Mouse (Mus musculus): ENCODE measurements at regions not wholly inside any gene's neighbourhood (a gene's known extent, or its start where the extent isn't known, plus 50 kb on each side); places are given as distances from the start of the nearest gene placed in this dataset.

GRCm38 (mm10) chr10:37077741-37078140 lies 61.0 kb downstream of the Marcks start:
- Histone ChIP-seq H3K27ac (ENCODE audit: insufficient read depth, low read depth) (no peak overlapping the region), H3K4me3 (replicated peaks in 1 of 3; ENCODE audit: low read depth in 2 of 3, low read length in 2 of 3, poor library complexity in 1 of 3) (no peak overlapping the region), H3K36me3 (replicated peaks in 1 of 2; ENCODE audit: control insufficient read depth in 1 of 2, insufficient read depth in 1 of 2, low read length in 1 of 2) (no peaks in the 10 kb centered on the region), H3K9me3 (replicated peaks; ENCODE audit: low read length) (no peaks in the 10 kb centered on the region), H3K79me2 (replicated peaks; ENCODE audit: control insufficient read depth, extremely low read depth, insufficient read depth, poor library complexity, severe bottlenecking) (no peaks in the 10 kb centered on the region), H3K9ac (ENCODE audit: insufficient read depth, low read depth) (no peak overlapping the region), H3K4me1 (ENCODE audit: control insufficient read depth in 1 of 2, insufficient read depth in 2 of 2) (peaks cover 3 to 14% of the 10 kb centered on the region in 2 experiments; a peak in 3 of 4 replicates), H3K4me2 (ENCODE audit: insufficient read depth, low read depth, poor library complexity, severe bottlenecking) (no peak overlapping the region), H3K27me3 (replicated peaks) (no peaks in the 10 kb centered on the region)
- TF ChIP-seq ELF1 (IDR thresholded peaks at IDR 0.05; ENCODE audit: low read depth, low read length) = no peak
- no peak for TF ChIP-seq GABPA (IDR thresholded peaks at IDR 0.05; ENCODE audit: insufficient replicate concordance, low read depth, low read length)
- no peak for TF ChIP-seq PAX5 (IDR thresholded peaks at IDR 0.05; ENCODE audit: low read length)
- TF ChIP-seq JUN (IDR thresholded peaks at IDR 0.05; ENCODE audit: insufficient read depth, low read depth, low read length) = no peak
- TF ChIP-seq POLR2A (IDR thresholded peaks at IDR 0.05; ENCODE audit: low read depth, low read length) = no peak
- TF ChIP-seq ZKSCAN1 (IDR thresholded peaks at IDR 0.05; ENCODE audit: borderline replicate concordance, low read depth, low read length) = no peak
- no peak for TF ChIP-seq SIN3A (IDR thresholded peaks at IDR 0.05; ENCODE audit: low read length)
- dilution Hi-C loops (cut with MboI; ENCODE audit: extremely low pct_ligation_motif_present, extremely low pct_unique_long_range_greater_than_20kb, low sequenced_read_pairs) = no loop called here
- no peak for DNase-seq (ENCODE audit: extremely low read depth)
- in situ Hi-C loops (cut with MboI; ENCODE audit: low pct_ligation_motif_present, low pct_unique_long_range_greater_than_20kb, low sequenced_read_pairs) = no loop called here

- no peak overlapping the region for H3K4me2 ChIP-seq (ENCODE audit: insufficient read depth, low read depth, poor library complexity, severe bottlenecking)
- H3K79me2 ChIP-seq (replicated peaks; ENCODE audit: control insufficient read depth, extremely low read depth, insufficient read depth, poor library complexity, severe bottlenecking) = no peaks in the 10 kb centered on the region
- TF ChIP-seq IRF4 (IDR thresholded peaks at IDR 0.05; ENCODE audit: low read depth, low read length) (0 out of 2 replicates have a peak, but pooled peaks have one; percentile 12), SMC3 (IDR thresholded peaks at IDR 0.05; ENCODE audit: low read depth, low read length) (peak; percentile 88), ETS1 (conservative IDR thresholded peaks at IDR 0.05; ENCODE audit: low read depth, low read length) (no peak), JUND (conservative IDR thresholded peaks at IDR 0.05; ENCODE audit: low read depth, low read length) (peak; percentile 44; the same call in 1 of the 2 replicates), ZC3H11A (IDR thresholded peaks at IDR 0.05; ENCODE audit: low read depth, low read length) (peak; percentile 98), POLR2AphosphoS2 (IDR thresholded peaks at IDR 0.05; ENCODE audit: low read depth, low read length) (no peak), CTCF (conservative IDR thresholded peaks at IDR 0.05 in 1 of 2, IDR thresholded peaks at IDR 0.05 in 1 of 2; ENCODE audit: low read depth in 2 of 2, low read length in 2 of 2) (peak; percentile 78 to 91), ZNF384 (IDR thresholded peaks at IDR 0.05; ENCODE audit: low read depth, low read length) (0 out of 2 replicates have a peak, but pooled peaks have one; percentile 18)
- no peak overlapping the region for H3K4me3 ChIP-seq (replicated peaks in 1 of 3; ENCODE audit: low read depth in 2 of 3, low read length in 2 of 3, poor library complexity in 1 of 3)
- no peaks in the 10 kb centered on the region for H3K36me3 ChIP-seq (replicated peaks in 1 of 2; ENCODE audit: control insufficient read depth in 1 of 2, insufficient read depth in 1 of 2, low read length in 1 of 2)
- H3K9me3 ChIP-seq (replicated peaks; ENCODE audit: low read length) = no peaks in the 10 kb centered on the region
- DNase-seq (ENCODE audit: extremely low read depth) = peak; percentile 68
- no peaks in the 10 kb centered on the region for H3K27me3 ChIP-seq (replicated peaks)
- H3K9ac ChIP-seq (ENCODE audit: insufficient read depth, low read depth) = no peak overlapping the region
- 0 out of 4 replicates have a peak, but pooled peaks cover 0 to 6% of the 10 kb centered on the region in 2 experiments for H3K4me1 ChIP-seq (ENCODE audit: control insufficient read depth in 1 of 2, insufficient read depth in 2 of 2)
- no peak overlapping the region for H3K27ac ChIP-seq (ENCODE audit: insufficient read depth, low read depth)
- dilution Hi-C loops (cut with MboI; ENCODE audit: extremely low pct_ligation_motif_present, extremely low pct_unique_long_range_greater_than_20kb, low sequenced_read_pairs) (no loop called here), in situ Hi-C loops (cut with MboI; ENCODE audit: low pct_ligation_motif_present, low pct_unique_long_range_greater_than_20kb, low sequenced_read_pairs) (no loop called here)
Measured at GRCm38 (mm10) chr10:37072834-37073233, 65.9 kb downstream of the Marcks start.

GRCm38 (mm10) chr10:37072061-37072460 lies 66.7 kb downstream of the Marcks start:
- H3K79me2 ChIP-seq (replicated peaks; ENCODE audit: control insufficient read depth, extremely low read depth, insufficient read depth, poor library complexity, severe bottlenecking) = no peaks in the 10 kb centered on the region
- H3K9me3 ChIP-seq (replicated peaks; ENCODE audit: low read length) = no peaks in the 10 kb centered on the region
- no peak for DNase-seq (ENCODE audit: extremely low read depth)
- no peak overlapping the region for H3K27ac ChIP-seq (ENCODE audit: insufficient read depth, low read depth)
- H3K4me3 ChIP-seq (replicated peaks in 1 of 3; ENCODE audit: low read depth in 2 of 3, low read length in 2 of 3, poor library complexity in 1 of 3) = no peak overlapping the region
- no peaks in the 10 kb centered on the region for H3K36me3 ChIP-seq (replicated peaks in 1 of 2; ENCODE audit: control insufficient read depth in 1 of 2, insufficient read depth in 1 of 2, low read length in 1 of 2)
- dilution Hi-C loops (cut with MboI; ENCODE audit: extremely low pct_ligation_motif_present, extremely low pct_unique_long_range_greater_than_20kb, low sequenced_read_pairs) (no loop called here), in situ Hi-C loops (cut with MboI; ENCODE audit: low pct_ligation_motif_present, low pct_unique_long_range_greater_than_20kb, low sequenced_read_pairs) (no loop called here)
- TF ChIP-seq CTCF (conservative IDR thresholded peaks at IDR 0.05 in 1 of 2, IDR thresholded peaks at IDR 0.05 in 1 of 2; ENCODE audit: low read depth in 2 of 2, low read length in 2 of 2) = no peak
- H3K4me2 ChIP-seq (ENCODE audit: insufficient read depth, low read depth, poor library complexity, severe bottlenecking) = no peak overlapping the region
- no peaks in the 10 kb centered on the region for H3K27me3 ChIP-seq (replicated peaks)
- 0 out of 4 replicates have a peak, but pooled peaks cover 0 to 6% of the 10 kb centered on the region in 2 experiments for H3K4me1 ChIP-seq (ENCODE audit: control insufficient read depth in 1 of 2, insufficient read depth in 2 of 2)
- H3K9ac ChIP-seq (ENCODE audit: insufficient read depth, low read depth) = no peak overlapping the region
